Mouse (Mus musculus): Measurements from ENCODE around the gene Hnrnpa2b1.

The Hnrnpa2b1 gene

GRCm38 (mm10) chr6:51469715-51470310, at the start of gene Hnrnpa2b1:
Gene Hnrnpa2b1 (minus strand): TSS chr6:51469894.
- WGBS = under 1% methylated on average over 63 of the region's 63 CpGs

- 97% methylated on average over 7 of the region's 7 CpGs for WGBS
Observed at GRCm38 (mm10) chr6:51514860-51515259, 45.2 kb upstream of the Hnrnpa2b1 start.

- WGBS = 79% methylated on average over 3 of the region's 3 CpGs
Observed at GRCm38 (mm10) chr6:51513745-51514144, 44.1 kb upstream of the Hnrnpa2b1 start.

GRCm38 (mm10) chr6:51510946-51511345, 41.3 kb upstream of the Hnrnpa2b1 start:
- 70% methylated on average over 1 of the region's 1 CpGs for WGBS

- 35% methylated on average over 5 of the region's 5 CpGs for WGBS
Observed at GRCm38 (mm10) chr6:51510094-51510493, 40.4 kb upstream of the Hnrnpa2b1 start.

GRCm38 (mm10) chr6:51508750-51509648, 39.3 kb upstream of the Hnrnpa2b1 start:
- 21% methylated on average over 18 of the region's 18 CpGs for WGBS

GRCm38 (mm10) chr6:51507556-51507955, 37.9 kb upstream of the Hnrnpa2b1 start:
- WGBS = 79% methylated on average over 2 of the region's 2 CpGs

- WGBS = 80% methylated on average over 1 of the region's 1 CpGs
Observed at GRCm38 (mm10) chr6:51505671-51506070, 36.0 kb upstream of the Hnrnpa2b1 start.

GRCm38 (mm10) chr6:51497321-51498111, 27.8 kb upstream of the Hnrnpa2b1 start:
- 82% methylated on average over 8 of the region's 8 CpGs for WGBS

- 69% methylated on average over 2 of the region's 2 CpGs for WGBS
Observed at GRCm38 (mm10) chr6:51489787-51490186, 20.1 kb upstream of the Hnrnpa2b1 start.

GRCm38 (mm10) chr6:51486731-51487130, 17.0 kb upstream of the Hnrnpa2b1 start:
- 92% methylated on average over 5 of the region's 5 CpGs for WGBS

- 68% methylated on average over 7 of the region's 7 CpGs for WGBS
Observed at GRCm38 (mm10) chr6:51486076-51486710, 16.5 kb upstream of the Hnrnpa2b1 start.

GRCm38 (mm10) chr6:51485646-51486045, 16.0 kb upstream of the Hnrnpa2b1 start:
- 53% methylated on average over 2 of the region's 2 CpGs for WGBS

- 92% methylated on average over 8 of the region's 8 CpGs for WGBS
Observed at GRCm38 (mm10) chr6:51484556-51484955, 14.9 kb upstream of the Hnrnpa2b1 start.

- 90% methylated on average over 3 of the region's 3 CpGs for WGBS
Observed at GRCm38 (mm10) chr6:51483861-51484260, 14.2 kb upstream of the Hnrnpa2b1 start.

GRCm38 (mm10) chr6:51481548-51481947, 11.9 kb upstream of the Hnrnpa2b1 start:
- WGBS = 87% methylated on average over 8 of the region's 8 CpGs

- 94% methylated on average over 4 of the region's 4 CpGs for WGBS
Observed at GRCm38 (mm10) chr6:51479136-51479731, 9.5 kb upstream of the Hnrnpa2b1 start.

- 28% methylated on average over 4 of the region's 4 CpGs for WGBS
Observed at GRCm38 (mm10) chr6:51472213-51472612, 2.5 kb upstream of the Hnrnpa2b1 start.

- WGBS = 22% methylated on average over 3 of the region's 3 CpGs
Observed at GRCm38 (mm10) chr6:51471782-51472181, 2.1 kb upstream of the Hnrnpa2b1 start.

- under 1% methylated on average over 10 of the region's 10 CpGs for WGBS
Observed at GRCm38 (mm10) chr6:51471179-51471505, 1.4 kb upstream of the Hnrnpa2b1 start.

Measured in cerebral cortex, adult 2 months (tissue).